ENCODE assay signal across 8 mouse cellular contexts in the genomic region with DNA sequence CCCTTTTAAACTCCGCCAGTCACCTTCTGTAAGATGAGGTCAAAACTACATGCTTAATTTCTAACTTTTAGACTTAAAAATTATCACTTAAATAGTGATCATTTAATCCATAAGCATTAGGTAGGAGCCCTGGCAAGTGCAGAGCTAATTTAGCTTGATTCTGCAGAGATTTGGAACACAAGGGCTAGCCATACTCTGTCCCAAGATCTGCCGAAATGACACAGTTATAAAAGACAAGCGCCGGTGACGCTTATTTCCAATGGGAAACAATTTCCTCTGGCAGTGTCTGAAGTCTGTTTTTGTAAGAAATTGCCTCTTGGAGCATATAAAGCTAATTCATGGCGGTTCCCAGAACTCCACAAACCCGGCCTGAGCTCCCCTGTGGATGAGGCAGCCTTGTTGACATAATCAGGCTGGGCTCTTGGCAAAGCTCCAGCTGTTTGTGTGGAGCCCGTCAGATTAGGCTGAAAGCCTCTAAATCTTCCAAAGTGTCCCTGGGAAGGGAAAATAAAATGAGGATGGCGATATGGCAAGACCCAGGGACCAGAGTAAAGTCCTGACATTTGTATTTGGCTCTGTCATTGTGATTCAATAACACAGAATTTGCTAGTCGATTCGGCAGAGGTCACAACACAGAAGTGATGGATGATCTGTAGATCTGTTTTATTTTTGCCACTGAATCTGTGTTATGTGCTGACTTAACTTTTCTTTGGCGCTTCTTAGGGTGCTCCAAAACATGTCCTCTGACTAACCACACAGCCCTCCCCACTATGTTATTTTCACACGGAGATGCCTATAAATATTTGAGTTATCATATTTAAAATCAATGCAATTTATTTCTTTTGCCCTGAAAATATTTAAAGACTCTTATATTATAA.
DNase-seq lines count a peak whose midpoint lies in the region; ATAC-seq and TF ChIP-seq lines count a peak whose summit lies in the region.

No protein-coding gene starts in this region.

- no peak overlapping the region for H3K27ac ChIP-seq in heart, embryonic 10.5 days
- H3K27ac ChIP-seq in forebrain, embryonic 13.5 days = no peak overlapping the region
- no peak overlapping the region for H3K27ac ChIP-seq in lung, embryonic 14.5 days (ENCODE audit: low read depth)

- peak; percentile 92 for ATAC-seq in forebrain, embryonic 13.5 days
- ATAC-seq in lung, embryonic 14.5 days (ENCODE audit: insufficient read depth) = peak; percentile 93

- 45% methylated on average over 13 of the region's 13 CpGs for WGBS in heart, embryonic 10.5 days
- 20% methylated on average over 13 of the region's 13 CpGs for WGBS in forebrain, embryonic 13.5 days
- 20% methylated on average over 13 of the region's 13 CpGs for WGBS in lung, embryonic 14.5 days

- H3K9me3 ChIP-seq in heart, embryonic 10.5 days = no peaks in the 10 kb centered on the region
- H3K9me3 ChIP-seq in forebrain, embryonic 13.5 days (replicated peaks) = no peaks in the 10 kb centered on the region
- H3K9me3 ChIP-seq in lung, embryonic 14.5 days (ENCODE audit: low read depth, low read length) = no peaks in the 10 kb centered on the region

- no peaks in the 10 kb centered on the region for H3K27me3 ChIP-seq in heart, embryonic 10.5 days (ENCODE audit: insufficient read depth, poor library complexity, severe bottlenecking)
- H3K27me3 ChIP-seq in forebrain, embryonic 13.5 days = no peaks in the 10 kb centered on the region
- no peaks in the 10 kb centered on the region for H3K27me3 ChIP-seq in lung, embryonic 14.5 days (ENCODE audit: insufficient read depth, low read length)

- no peak for TF ChIP-seq CTCF in lung, embryonic 14.5 days (IDR thresholded peaks at IDR 0.05; ENCODE audit: low read depth)

- intact Hi-C loops in heart, postnatal 10 days (cut with DNase I) = no loop called here

- H3K4me3 ChIP-seq in heart, embryonic 10.5 days = no peak overlapping the region
- H3K4me3 ChIP-seq in forebrain, embryonic 13.5 days = 0 out of 2 replicates have a peak overlapping the region, but pooled peaks have one; percentile 6
- no peak overlapping the region for H3K4me3 ChIP-seq in lung, embryonic 14.5 days (ENCODE audit: low read depth, low read length)

- DNase-seq in heart, adult 11 months = peak; percentile 97
- DNase-seq in heart, embryonic 10.5 days (ENCODE audit: low spot score) = no peak
- DNase-seq in heart, postnatal 10 days = peak; percentile 79 to 81
- DNase-seq in kidney, postnatal 36 days = peak; percentile 51 to 72
- DNase-seq in lung, embryonic 14.5 days = peak; percentile 95
- DNase-seq in retina, adult 2 months (ENCODE audit: low read depth, low spot score) = peak; percentile 33
- no peak for DNase-seq in B cell, adult 2 months

- no peaks in the 10 kb centered on the region for H3K36me3 ChIP-seq in heart, embryonic 10.5 days
- no peaks in the 10 kb centered on the region for H3K36me3 ChIP-seq in forebrain, embryonic 13.5 days (ENCODE audit: poor library complexity, severe bottlenecking)
- H3K36me3 ChIP-seq in lung, embryonic 14.5 days (ENCODE audit: insufficient read depth) = no peaks in the 10 kb centered on the region

- 0 out of 2 replicates have a peak, but pooled peaks cover 5% of the 10 kb centered on the region for H3K4me1 ChIP-seq in heart, embryonic 10.5 days
- peaks cover 12% of the 10 kb centered on the region for H3K4me1 ChIP-seq in forebrain, embryonic 13.5 days
- H3K4me1 ChIP-seq in lung, embryonic 14.5 days (ENCODE audit: insufficient read depth) = no peaks in the 10 kb centered on the region

- H3K4me2 ChIP-seq in forebrain, embryonic 13.5 days = peak overlapping the region; percentile 47
- H3K4me2 ChIP-seq in lung, embryonic 14.5 days = peak overlapping the region; percentile 15; the same call in 1 of the 2 replicates

- H3K9ac ChIP-seq in forebrain, embryonic 13.5 days = no peak overlapping the region
- H3K9ac ChIP-seq in lung, embryonic 14.5 days = no peak overlapping the region

Comparison
In these comparisons a context has a peak if more than half of its experiments do, and no peak if none do; other contexts are left out.
1. DNase-seq: peak in heart, adult 11 months (single experiment), heart, postnatal 10 days (2 of 2), kidney, postnatal 36 days (2 of 2), lung, embryonic 14.5 days (single experiment) and retina, adult 2 months (single experiment); none in heart, embryonic 10.5 days (single experiment) and B cell, adult 2 months (0 of 2).